Mouse (Mus musculus) hindbrain, embryonic 13.5 days (tissue): ENCODE results near the gene Tecpr1. TPM values are rescaled to one million over a fixed set of nuclear protein-coding genes. Genes with fewer than 3 reads are reported as not detected.

Experiments used
- ATAC-seq: fragments of 200-750 bp; cut with Nextera tagmentation; 2 replicates; pipeline ENCODE4 v1.8.0; 2017; ENCODE audit warnings: moderate TSS enrichment; ENCODE audit not compliant: low FRiP score
- H3K27ac ChIP-seq: fragments of 300-500 bp; sonication (generic); 2 replicates; pipeline ENCODE4 v1.5.1; 2015; ENCODE audit warnings: inconsistent platforms, mild to moderate bottlenecking, moderate library complexity
- H3K27me3 ChIP-seq: fragments of 300-500 bp; sonication (generic); 2 replicates; pipeline ENCODE4 v1.6.1; 2015; ENCODE audit warnings: mild to moderate bottlenecking, inconsistent platforms
- H3K36me3 ChIP-seq: fragments of 300-500 bp; sonication (generic); 2 replicates; pipeline ENCODE4 v1.6.1; 2015; ENCODE audit warnings: mild to moderate bottlenecking, inconsistent platforms
- H3K4me1 ChIP-seq: fragments of 300-500 bp; sonication (generic); replicated peaks from 2 replicates; pipeline ENCODE4 v1.6.1; 2015; ENCODE audit warnings: inconsistent platforms
- H3K4me2 ChIP-seq: fragments of 300-500 bp; sonication (generic); 2 replicates; pipeline ENCODE4 v1.6.1; 2015; ENCODE audit warnings: inconsistent platforms, mild to moderate bottlenecking, moderate library complexity
- H3K4me3 ChIP-seq: fragments of 300-500 bp; sonication (generic); 2 replicates; pipeline ENCODE4 v1.5.1; 2015; ENCODE audit warnings: mild to moderate bottlenecking, inconsistent platforms
- H3K9ac ChIP-seq: fragments of 300-500 bp; sonication (generic); 2 replicates; pipeline ENCODE4 v1.6.1; 2015; ENCODE audit warnings: mild to moderate bottlenecking, inconsistent platforms
- H3K9me3 ChIP-seq: fragments of 300-500 bp; sonication (generic); 2 replicates; pipeline ENCODE4 v1.6.1; 2016; ENCODE audit warnings: inconsistent platforms
- WGBS: fragments of 180-500 bp; shearing (Covaris S2); methylation state at CpG from one replicate; pipeline ENCODE4 v1.1.7; 2015; 5-methylcytosine and 5-hydroxymethylcytosine counted together
- polyA plus RNA-seq: library from polyadenylated mRNA; unstranded; fragments of >200 nt; fragmentation: Nextera tagmentation; extraction: Ambion mirVana; gene quantifications from 2 replicates; pipeline ENCODE4 v1.2.1, GENCODE M21; 2015

The Tecpr1 gene
- polyA plus RNA-seq, 1 experiment from 2014 or later = 41.5 TPM

DNA sequence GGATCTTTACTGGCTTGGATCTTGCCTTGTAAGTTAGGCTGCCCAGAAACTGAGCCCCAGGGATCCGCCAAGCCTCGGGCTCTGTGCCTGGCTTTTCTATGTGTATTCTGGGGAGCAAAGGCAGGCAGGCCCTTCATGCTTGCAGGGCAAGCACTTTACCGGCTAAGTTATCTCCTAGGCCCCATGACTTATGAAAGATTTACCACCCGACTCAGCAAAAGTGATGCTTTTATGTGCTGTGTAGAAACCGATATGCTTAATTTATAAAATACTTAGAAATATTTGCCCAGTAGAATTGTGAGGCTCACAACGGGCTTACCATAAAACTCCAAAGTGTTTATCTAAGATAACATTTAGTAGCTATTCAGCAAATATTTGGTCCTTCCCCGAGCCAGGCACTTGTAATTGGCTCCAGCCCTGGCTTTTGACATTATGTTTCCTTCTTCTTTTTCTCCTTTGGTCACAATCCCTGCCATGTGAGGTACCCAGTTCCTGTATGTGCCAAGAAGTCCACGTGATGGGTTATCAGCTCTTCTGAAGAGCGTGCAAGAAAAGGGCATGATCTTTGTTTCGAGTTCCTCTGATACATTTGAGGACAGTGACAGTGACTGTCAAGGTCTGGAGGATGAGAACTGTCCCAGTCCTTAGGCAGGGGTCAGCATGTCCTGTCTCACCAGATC is 24.6 kb upstream of the Tecpr1 start:
- 87% methylated on average over 10 of the region's 10 CpGs for WGBS
- H3K36me3 ChIP-seq = no peaks in the 10 kb centered on the region
- 0 out of 2 replicates have a peak, but pooled peaks cover 4% of the 10 kb centered on the region for H3K9me3 ChIP-seq
- ATAC-seq = no peak
- no peak overlapping the region for H3K4me2 ChIP-seq
- no peak overlapping the region for H3K9ac ChIP-seq
- no peak overlapping the region for H3K27ac ChIP-seq
- no peak overlapping the region for H3K4me3 ChIP-seq
- no peaks in the 10 kb centered on the region for H3K4me1 ChIP-seq
- no peaks in the 10 kb centered on the region for H3K27me3 ChIP-seq

DNA sequence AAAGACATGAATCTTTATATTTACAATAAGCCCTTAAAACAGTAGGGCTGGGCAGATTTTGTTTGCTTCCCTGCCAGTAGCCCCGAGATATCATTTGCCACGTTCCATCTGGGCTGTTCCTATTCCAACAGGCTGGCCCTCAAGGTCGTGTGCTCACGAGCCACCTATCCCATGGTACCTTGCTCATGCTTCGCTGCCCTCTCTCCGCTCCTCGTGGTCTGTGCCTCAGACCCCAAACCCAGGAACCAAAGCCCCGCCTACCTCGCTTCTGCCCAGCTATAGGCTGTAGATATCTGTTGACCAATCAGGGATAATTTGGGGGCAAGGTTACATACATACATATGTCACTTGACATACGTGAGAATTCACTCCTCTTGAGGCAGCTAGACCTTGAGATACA is 23.9 kb upstream of the Tecpr1 start:
- Histone ChIP-seq H3K27ac (no peak overlapping the region), H3K4me1 (no peaks in the 10 kb centered on the region), H3K4me2 (no peak overlapping the region), H3K27me3 (no peaks in the 10 kb centered on the region), H3K9ac (no peak overlapping the region), H3K9me3 (0 out of 2 replicates have a peak, but pooled peaks cover 4% of the 10 kb centered on the region), H3K36me3 (no peaks in the 10 kb centered on the region), H3K4me3 (no peak overlapping the region)
- 80% methylated on average over 10 of the region's 10 CpGs for WGBS
- ATAC-seq = no peak

DNA sequence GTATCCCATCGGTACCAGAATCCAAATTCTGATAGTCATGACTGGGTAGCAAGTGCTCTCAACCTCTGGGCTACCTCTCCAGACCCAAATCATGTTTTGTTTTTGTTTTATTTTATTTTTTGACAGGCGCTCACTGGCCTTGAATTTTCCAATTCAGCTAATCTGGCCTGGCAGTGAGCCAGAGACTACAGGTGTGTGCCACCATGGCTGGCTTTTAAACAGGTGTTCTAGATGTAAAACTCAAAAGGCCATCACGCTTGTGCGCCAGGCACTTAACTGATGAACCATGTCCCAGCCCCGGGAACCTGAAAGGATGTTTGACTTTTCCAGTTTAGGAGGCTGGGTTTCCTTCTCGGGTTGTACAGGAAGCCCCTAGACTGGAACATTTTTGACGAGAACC is 23.3 kb upstream of the Tecpr1 start:
- Histone ChIP-seq H3K9ac (no peak overlapping the region), H3K36me3 (no peaks in the 10 kb centered on the region), H3K27me3 (no peaks in the 10 kb centered on the region), H3K9me3 (0 out of 2 replicates have a peak, but pooled peaks cover 4% of the 10 kb centered on the region), H3K4me2 (no peak overlapping the region), H3K4me3 (no peak overlapping the region), H3K4me1 (no peaks in the 10 kb centered on the region), H3K27ac (no peak overlapping the region)
- ATAC-seq = no peak
- WGBS = 87% methylated on average over 7 of the region's 7 CpGs

DNA sequence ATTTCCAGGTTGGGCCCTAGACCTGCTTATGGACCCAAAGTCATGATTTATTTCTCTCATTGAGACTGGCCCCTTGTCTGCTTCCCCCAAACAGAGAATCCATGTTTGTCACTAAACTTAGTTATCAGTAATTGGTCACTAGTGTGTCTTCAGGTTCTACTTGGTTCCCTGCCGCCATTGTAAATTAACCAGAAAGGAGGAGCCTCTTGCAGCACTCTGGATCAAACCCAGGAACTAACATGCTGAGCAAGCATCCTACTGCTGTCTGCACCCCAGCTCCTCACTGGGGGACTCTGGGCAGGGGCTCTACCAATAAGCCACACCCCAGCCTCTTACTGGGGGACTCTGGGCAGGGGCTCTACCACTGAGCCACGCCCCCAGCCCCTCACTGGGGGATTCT is 22.2 kb upstream of the Tecpr1 start:
- Histone ChIP-seq H3K36me3 (no peaks in the 10 kb centered on the region), H3K27ac (no peak overlapping the region), H3K9me3 (0 out of 2 replicates have a peak, but pooled peaks cover 4% of the 10 kb centered on the region), H3K4me2 (no peak overlapping the region), H3K27me3 (no peaks in the 10 kb centered on the region), H3K4me3 (no peak overlapping the region), H3K4me1 (no peaks in the 10 kb centered on the region), H3K9ac (no peak overlapping the region)
- WGBS = 86% methylated on average over 2 of the region's 2 CpGs
- no peak for ATAC-seq

DNA sequence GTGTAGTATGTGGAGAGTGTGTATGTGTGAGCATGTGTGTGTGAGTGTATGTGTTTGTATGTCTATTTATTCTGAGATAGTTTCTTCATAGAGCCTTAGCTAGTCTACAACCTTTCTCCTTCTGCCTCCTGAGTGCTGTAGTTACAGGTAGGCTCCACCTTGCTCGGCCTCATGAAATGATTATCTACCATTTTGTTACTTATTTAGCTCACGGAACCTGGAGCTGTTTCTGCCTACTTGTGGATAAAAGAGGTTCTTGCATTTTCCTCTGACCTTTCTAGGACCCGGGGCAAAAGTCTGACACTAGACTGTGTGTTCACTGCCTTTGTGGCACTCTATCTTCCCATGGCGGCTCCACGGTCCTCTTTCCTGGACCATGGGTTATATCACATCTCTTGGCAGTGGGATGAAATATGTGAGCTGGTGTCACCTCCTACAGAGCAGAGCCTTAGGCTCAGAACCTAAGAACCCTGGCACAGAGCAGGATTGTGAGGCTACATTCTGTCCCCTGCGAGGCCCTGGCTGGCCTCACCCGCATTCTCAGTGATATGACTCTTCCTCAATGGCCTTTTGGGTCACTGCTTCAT is 20.6 kb upstream of the Tecpr1 start, which contains the start of gene Bri3:
TSS of gene Bri3 (plus strand) at position 537 of the 587 bp plus-strand sequence.
- no peak for ATAC-seq
- H3K4me2 ChIP-seq = no peak within 1 kb of the TSS
- no peaks in the 10 kb centered on the region for H3K36me3 ChIP-seq
- WGBS = 91% methylated on average over 7 of the region's 7 CpGs
- no peak within 1 kb of the TSS for H3K4me3 ChIP-seq
- H3K9me3 ChIP-seq = no peaks in the 10 kb centered on the region
- no peak within 1 kb of the TSS for H3K9ac ChIP-seq
- H3K27ac ChIP-seq = no peak within 1 kb of the TSS
- no peaks in the 10 kb centered on the region for H3K27me3 ChIP-seq
- H3K4me1 ChIP-seq = no peaks in the 10 kb centered on the region

DNA sequence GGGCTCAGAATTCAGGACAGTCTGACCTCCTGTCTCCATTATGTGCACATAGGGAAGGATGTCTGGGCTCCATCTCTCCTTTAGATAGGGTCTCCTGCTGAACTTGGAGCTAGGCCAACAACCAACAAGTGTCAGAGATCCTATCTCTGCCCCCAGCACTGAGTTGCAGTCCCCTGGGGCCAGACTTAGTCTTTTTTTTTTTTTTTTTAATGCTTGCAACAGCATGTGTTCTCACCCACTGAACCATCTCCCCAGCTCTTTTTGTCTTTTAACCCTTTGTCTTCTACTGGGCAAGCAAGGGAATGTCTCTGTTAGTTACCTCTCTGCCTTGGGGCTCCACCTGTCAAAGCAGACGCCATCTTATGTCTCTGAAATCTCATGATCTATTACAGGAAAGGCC is 15.6 kb upstream of the Tecpr1 start:
- 70% methylated on average over 1 of the region's 1 CpGs for WGBS
- no peak overlapping the region for H3K9ac ChIP-seq
- H3K36me3 ChIP-seq = no peaks in the 10 kb centered on the region
- ATAC-seq = no peak
- no peak overlapping the region for H3K4me3 ChIP-seq
- no peak overlapping the region for H3K27ac ChIP-seq
- H3K4me1 ChIP-seq = no peaks in the 10 kb centered on the region
- no peak overlapping the region for H3K4me2 ChIP-seq
- H3K27me3 ChIP-seq = no peaks in the 10 kb centered on the region
- no peaks in the 10 kb centered on the region for H3K9me3 ChIP-seq

DNA sequence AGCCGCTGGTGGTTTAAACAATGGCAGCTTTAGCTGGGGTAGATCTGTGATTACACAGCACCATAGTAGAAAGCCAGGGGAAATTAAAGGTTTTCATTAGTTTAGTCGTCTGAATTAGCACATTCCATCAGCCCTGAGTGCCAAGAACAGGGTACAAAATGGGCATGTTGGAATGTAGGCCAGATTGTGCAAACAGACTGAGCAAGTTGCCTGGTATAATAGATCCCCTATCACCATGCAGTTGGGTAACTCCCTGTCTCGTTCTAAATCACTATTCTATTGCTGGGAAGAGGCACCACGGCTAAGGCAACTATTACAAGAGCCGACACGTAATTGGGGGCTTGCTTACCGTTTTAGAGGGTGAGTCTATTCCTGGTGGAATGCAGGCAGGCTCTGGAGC is 11.3 kb upstream of the Tecpr1 start:
- Histone ChIP-seq H3K36me3 (no peaks in the 10 kb centered on the region), H3K4me2 (no peak overlapping the region), H3K4me1 (no peaks in the 10 kb centered on the region), H3K27ac (no peak overlapping the region), H3K27me3 (no peaks in the 10 kb centered on the region), H3K4me3 (no peak overlapping the region), H3K9me3 (no peaks in the 10 kb centered on the region), H3K9ac (no peak overlapping the region)
- ATAC-seq = no peak
- 87% methylated on average over 7 of the region's 7 CpGs for WGBS

DNA sequence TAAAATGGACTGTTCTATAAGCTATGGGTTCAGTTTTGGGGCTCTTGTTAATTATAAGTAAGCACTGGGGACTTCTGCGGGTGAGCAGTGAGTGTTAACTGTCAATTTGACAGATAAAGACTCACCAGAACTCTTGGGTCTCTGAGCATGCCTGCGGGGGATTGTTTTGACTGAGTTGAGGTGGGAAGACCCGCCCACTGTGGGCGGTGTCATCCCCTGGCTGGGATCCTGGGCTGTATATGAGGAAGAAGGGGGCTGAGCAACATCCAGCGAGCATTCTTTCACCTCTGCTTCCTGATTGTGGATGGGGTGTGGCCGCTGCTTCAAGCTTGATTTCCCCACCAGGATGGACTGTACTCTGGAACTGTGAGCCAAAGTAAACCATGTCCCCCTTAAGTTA is 10.8 kb upstream of the Tecpr1 start:
- Histone ChIP-seq H3K4me1 (no peaks in the 10 kb centered on the region), H3K9ac (no peak overlapping the region), H3K27me3 (no peaks in the 10 kb centered on the region), H3K36me3 (no peaks in the 10 kb centered on the region), H3K4me2 (no peak overlapping the region), H3K27ac (no peak overlapping the region), H3K4me3 (no peak overlapping the region), H3K9me3 (no peaks in the 10 kb centered on the region)
- WGBS = 72% methylated on average over 6 of the region's 6 CpGs
- no peak for ATAC-seq

DNA sequence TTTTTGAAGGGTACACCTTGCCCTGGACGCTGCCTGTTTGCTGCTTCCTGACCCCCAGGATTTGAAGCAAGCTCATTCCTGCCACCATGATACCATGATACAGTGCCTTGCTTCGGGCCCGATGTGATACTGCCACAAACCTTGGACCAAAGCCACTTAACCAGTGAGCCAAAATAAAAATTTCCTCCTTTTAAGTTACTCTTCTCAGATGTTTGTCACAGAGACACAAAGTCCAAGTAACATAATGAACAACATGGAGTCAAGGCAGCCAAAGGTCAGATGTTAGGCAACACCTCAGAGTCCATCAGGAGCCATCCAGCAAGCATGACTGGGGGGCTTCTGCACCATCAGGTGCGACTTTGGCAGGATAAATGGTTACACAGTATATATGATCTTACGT is 9.1 kb upstream of the Tecpr1 start:
- Histone ChIP-seq H3K4me3 (no peak overlapping the region), H3K9me3 (no peaks in the 10 kb centered on the region), H3K9ac (no peak overlapping the region), H3K36me3 (no peaks in the 10 kb centered on the region), H3K27me3 (no peaks in the 10 kb centered on the region), H3K4me2 (no peak overlapping the region), H3K4me1 (no peaks in the 10 kb centered on the region), H3K27ac (no peak overlapping the region)
- no peak for ATAC-seq
- WGBS = 85% methylated on average over 5 of the region's 5 CpGs

DNA sequence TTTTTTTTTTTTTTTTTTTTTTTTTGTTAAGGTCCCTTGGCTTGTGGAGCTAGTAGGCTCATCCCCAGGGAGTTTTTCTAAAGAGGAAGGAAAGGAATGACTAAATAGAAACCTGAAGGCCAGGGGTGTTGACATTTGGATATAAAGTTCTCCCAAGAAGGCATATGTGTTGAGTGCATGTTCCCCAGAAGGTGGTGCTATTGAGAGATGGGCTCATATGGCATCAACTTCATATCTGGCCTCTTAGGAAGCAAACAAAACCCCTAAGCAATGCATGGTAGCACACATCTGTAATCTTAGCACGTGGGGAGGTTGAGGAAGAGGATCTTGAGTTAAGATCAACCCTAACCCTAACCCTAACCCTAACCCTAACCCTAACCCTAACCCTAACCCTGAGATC is 8.0 kb upstream of the Tecpr1 start:
- WGBS = 73% methylated on average over 1 of the region's 1 CpGs
- Histone ChIP-seq H3K9ac (no peak overlapping the region), H3K36me3 (no peaks in the 10 kb centered on the region), H3K4me1 (no peaks in the 10 kb centered on the region), H3K27ac (no peak overlapping the region), H3K4me2 (no peak overlapping the region), H3K27me3 (no peaks in the 10 kb centered on the region), H3K9me3 (no peaks in the 10 kb centered on the region), H3K4me3 (no peak overlapping the region)
- ATAC-seq = no peak

DNA sequence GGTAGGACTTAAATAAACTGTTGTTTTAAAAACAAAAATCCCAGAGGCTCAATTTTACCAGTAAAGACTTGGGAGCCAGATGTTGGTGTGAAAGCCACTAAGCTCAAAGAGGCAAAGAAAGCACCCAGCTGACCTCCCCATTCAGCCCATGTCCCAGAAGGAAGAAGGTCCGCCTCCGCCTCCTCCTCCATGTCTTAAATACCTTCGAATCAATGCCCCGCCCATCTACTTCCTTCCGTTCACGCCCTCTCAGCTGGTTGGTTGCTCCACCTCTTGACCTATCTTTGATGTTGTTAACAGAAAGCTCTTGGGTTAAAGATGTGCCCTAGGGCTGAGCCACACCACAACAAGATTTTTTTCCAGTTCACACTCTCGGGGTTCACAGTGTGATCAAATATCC is 6.8 kb upstream of the Tecpr1 start:
- no peaks in the 10 kb centered on the region for H3K9me3 ChIP-seq
- H3K27me3 ChIP-seq = no peaks in the 10 kb centered on the region
- no peak overlapping the region for H3K4me2 ChIP-seq
- H3K4me1 ChIP-seq = no peaks in the 10 kb centered on the region
- no peaks in the 10 kb centered on the region for H3K36me3 ChIP-seq
- no peak overlapping the region for H3K9ac ChIP-seq
- no peak overlapping the region for H3K4me3 ChIP-seq
- no peak for ATAC-seq
- WGBS = 94% methylated on average over 7 of the region's 7 CpGs
- H3K27ac ChIP-seq = no peak overlapping the region

DNA sequence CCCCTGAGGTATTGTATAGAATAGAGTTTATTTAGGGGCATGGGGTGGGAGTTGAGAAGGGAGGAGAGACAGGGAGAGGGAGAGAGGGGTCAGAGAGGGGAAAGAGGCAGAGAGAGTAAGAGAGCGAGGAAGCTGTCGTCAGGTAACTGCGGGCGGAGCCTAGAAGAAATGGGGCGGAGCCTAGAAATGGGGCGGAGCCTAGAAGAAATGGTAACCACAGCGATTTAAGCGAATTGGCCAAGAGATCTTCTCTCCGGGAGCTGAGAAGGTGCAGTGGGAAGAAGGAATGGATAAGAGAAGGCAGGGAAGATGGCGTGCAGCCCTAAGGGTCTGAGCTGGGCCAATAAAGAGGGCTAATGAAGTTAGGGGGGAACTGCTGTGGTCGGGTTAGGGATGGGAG is 2.8 kb upstream of the Tecpr1 start:
- no peaks in the 10 kb centered on the region for H3K36me3 ChIP-seq
- ATAC-seq = no peak
- H3K4me3 ChIP-seq = no peak overlapping the region
- no peaks in the 10 kb centered on the region for H3K9me3 ChIP-seq
- no peak overlapping the region for H3K9ac ChIP-seq
- H3K4me2 ChIP-seq = no peak overlapping the region
- 32% methylated on average over 11 of the region's 11 CpGs for WGBS
- peaks cover 26% of the 10 kb centered on the region for H3K4me1 ChIP-seq
- no peak overlapping the region for H3K27ac ChIP-seq
- no peaks in the 10 kb centered on the region for H3K27me3 ChIP-seq
